Mouse (Mus musculus) CD4-positive, CD25-positive, alpha-beta regulatory T cell, adult 9 weeks (primary cell): Measurements from ENCODE around the gene Kif14. TPM values are rescaled to one million over a fixed set of nuclear protein-coding genes. Genes with fewer than 3 reads are reported as not detected.

Source experiments
- polyA plus RNA-seq: library from polyadenylated mRNA; unstranded; fragments of 100-300 nt; shearing (Covaris generic); gene quantifications from one replicate; pipeline ENCODE4 v1.2.1, GENCODE M21; 2017

Gene Kif14
- 0.55 TPM for polyA plus RNA-seq

DNA sequence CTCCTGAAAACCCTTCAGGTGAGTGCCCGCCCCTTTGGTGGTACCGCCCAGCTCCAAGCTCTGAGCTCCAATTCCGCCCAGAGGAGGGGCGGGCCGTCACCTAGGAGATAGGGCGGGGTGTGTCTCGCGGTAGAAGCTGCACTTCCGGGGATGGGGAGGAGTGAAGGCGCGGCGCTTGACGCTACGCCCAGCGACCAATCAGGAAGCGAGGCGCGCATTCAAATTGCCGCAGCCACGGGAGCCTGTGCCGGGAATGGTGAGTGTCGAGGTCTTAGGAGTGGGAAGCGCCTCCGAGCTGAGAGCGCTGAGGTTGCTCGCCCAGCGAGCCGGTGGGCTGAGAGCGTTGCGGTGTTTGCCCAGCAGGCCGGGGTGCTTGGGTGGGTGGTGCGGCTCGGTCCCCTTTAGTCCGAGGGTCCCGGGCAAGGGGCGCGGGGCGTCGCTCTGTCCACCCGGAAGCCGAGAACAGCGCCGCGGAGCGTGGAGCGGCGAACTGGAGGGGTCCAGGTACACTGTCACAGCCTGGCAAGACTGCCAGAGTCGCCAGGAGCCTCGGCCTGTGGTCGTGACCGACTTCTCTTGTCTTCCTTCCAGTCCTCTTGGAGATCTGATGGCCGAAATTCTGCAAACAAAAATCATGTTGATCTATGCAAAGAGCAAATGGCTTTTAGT is at the start of gene Kif14:
TSS of gene Kif14 (plus strand) at position 201 of the 669 bp plus-strand sequence.

Other genes starting within 250 kb of the Kif14 start
- gene Inava, start 232.1 kb upstream of the Kif14 start, polyA plus RNA-seq, result not detected
- gene Gpr25, start 205.5 kb upstream of the Kif14 start, polyA plus RNA-seq, result not detected
- gene Camsap2, start 120.2 kb upstream of the Kif14 start, polyA plus RNA-seq, result 2.4 TPM
- gene Ddx59, start 51.1 kb upstream of the Kif14 start, polyA plus RNA-seq, result 19.3 TPM
- gene Zfp281, start 158.6 kb downstream of the Kif14 start, polyA plus RNA-seq, result 20.0 TPM